Mouse (Mus musculus) G1E (cell line): ENCODE data around the gene Fam196a. TPM values are rescaled to one million over a fixed set of nuclear protein-coding genes. Genes with fewer than 3 reads are reported as not detected.

Experiments used
- ATAC-seq: 2 replicates; pipeline ENCODE4 v1.8.0; 2016; ENCODE audit warnings: mild to moderate bottlenecking; ENCODE audit not compliant: insufficient number of reproducible peaks, poor library complexity, low FRiP score, severe bottlenecking; ENCODE audit errors: extremely low read depth
- DNase-seq: peaks from one replicate; pipeline ENCODE4 v3.0.0; 2012; ENCODE audit warnings: low spot score
- H3K27me3 ChIP-seq: 2 replicates; pipeline ENCODE4 v1.6.1; 2012; ENCODE audit warnings: mild to moderate bottlenecking, low read length, inconsistent platforms; ENCODE audit not compliant: insufficient read depth
- H3K36me3 ChIP-seq: replicated peaks from 2 replicates; pipeline ENCODE3; 2012; ENCODE audit warnings: mild to moderate bottlenecking, inconsistent platforms
- H3K4me1 ChIP-seq: 2 replicates; pipeline ENCODE4 v1.6.1; 2012; ENCODE audit warnings: low read depth, low read length, inconsistent platforms, mixed read lengths; ENCODE audit not compliant: insufficient read depth
- H3K4me3 ChIP-seq: 2 replicates; pipeline ENCODE4 v1.5.1; 2012; ENCODE audit warnings: low read depth, mild to moderate bottlenecking, inconsistent platforms, low read length, moderate library complexity, mixed read lengths
- H3K9me3 ChIP-seq: replicated peaks from 2 replicates; pipeline ENCODE4 v1.6.1; 2012; ENCODE audit warnings: inconsistent platforms
- CTCF ChIP-seq: IDR thresholded peaks from 2 replicates; pipeline ENCODE4 v1.5.1; 2012; ENCODE audit warnings: low read depth, low read length, inconsistent platforms, mixed read lengths
- GATA1 ChIP-seq: IDR thresholded peaks from 2 replicates; pipeline ENCODE4 v1.6.1; 2012; ENCODE audit warnings: borderline replicate concordance, low read length, inconsistent platforms, mixed read lengths
- GATA2 ChIP-seq: IDR thresholded peaks from 2 replicates; pipeline ENCODE4 v1.6.1; 2012; ENCODE audit warnings: low read depth, low read length, inconsistent platforms, borderline replicate concordance
- POLR2AphosphoS5 ChIP-seq: IDR thresholded peaks from 2 replicates; pipeline ENCODE4 v1.6.1; 2012; ENCODE audit warnings: low read depth, low read length, inconsistent platforms; ENCODE audit not compliant: insufficient replicate concordance
- TAL1 ChIP-seq: conservative IDR thresholded peaks from 2 replicates; pipeline ENCODE4 v1.6.1; 2012; ENCODE audit warnings: low read depth, low read length, inconsistent platforms, mixed read lengths
- polyA plus RNA-seq: library from polyadenylated mRNA; stranded (reverse); fragments of >175 nt; gene quantifications from 2 replicates; pipeline ENCODE4 v1.2.3, GENCODE M21; 2012
- total RNA-seq, 2 experiments: library from RNA; stranded (forward) in 1 of 2; stranded (reverse) in 1 of 2; fragments of 200-1000 nt in 1 of 2; fragments of >200 nt in 1 of 2; fragmentation: Nextera tagmentation in 1 of 2; gene quantifications; 2 replicates each; pipeline ENCODE4 v1.2.3; 2014 to 2017

Fam196a gene
- total and polyA plus RNA-seq, 3 experiments, result 0.22 TPM; not detected in 2

DNA sequence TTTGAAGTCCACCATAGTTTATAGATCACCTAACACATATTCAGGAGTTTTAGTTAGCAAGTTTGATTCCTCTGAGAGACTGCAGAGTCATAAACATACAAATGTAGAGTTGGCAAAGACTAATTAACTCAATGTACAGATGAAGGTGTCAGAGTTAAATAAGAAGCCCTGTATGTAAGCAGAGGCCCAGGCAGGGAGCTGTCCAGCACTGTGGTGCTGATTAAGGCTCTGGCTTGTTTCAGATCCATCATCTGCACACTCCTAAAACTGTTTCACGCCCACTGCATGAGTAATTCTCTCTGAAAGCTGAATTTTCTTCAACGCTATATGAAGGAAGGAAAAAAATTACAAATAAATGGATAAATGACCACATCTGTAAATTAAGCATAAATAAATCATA lies 74.1 kb downstream of the Fam196a start:
- H3K27me3 ChIP-seq, result no peaks in the 10 kb centered on the region
- no peak for TF ChIP-seq GATA1
- H3K9me3 ChIP-seq, result peaks cover 55% of the 10 kb centered on the region
- H3K4me3 ChIP-seq, result no peak overlapping the region
- H3K4me1 ChIP-seq, result no peaks in the 10 kb centered on the region
- no peaks in the 10 kb centered on the region for H3K36me3 ChIP-seq
- DNase-seq, result no peak
- no peak for ATAC-seq

GRCm38 (mm10) chr7:134862000-134862399 lies 76.2 kb downstream of the Fam196a start:
- ATAC-seq (no peak), DNase-seq (no peak)
- no peaks in the 10 kb centered on the region for H3K4me1 ChIP-seq
- no peaks in the 10 kb centered on the region for H3K27me3 ChIP-seq
- no peaks in the 10 kb centered on the region for H3K36me3 ChIP-seq
- no peak for TF ChIP-seq GATA1
- no peak for TF ChIP-seq GATA2
- TF ChIP-seq CTCF, result no peak
- no peak overlapping the region for H3K4me3 ChIP-seq
- peaks cover 63% of the 10 kb centered on the region for H3K9me3 ChIP-seq

- H3K27me3 ChIP-seq, result no peaks in the 10 kb centered on the region
- ATAC-seq, result no peak
- no peaks in the 10 kb centered on the region for H3K4me1 ChIP-seq
- no peaks in the 10 kb centered on the region for H3K36me3 ChIP-seq
- H3K4me3 ChIP-seq, result no peak overlapping the region
- TF ChIP-seq CTCF (no peak), TAL1 (no peak), GATA2 (no peak), POLR2AphosphoS5 (no peak), GATA1 (no peak)
- H3K9me3 ChIP-seq, result peaks cover 56% of the 10 kb centered on the region
- no peak for DNase-seq
Observed at GRCm38 (mm10) chr7:134842751-134843150, 95.5 kb downstream of the Fam196a start.

DNA sequence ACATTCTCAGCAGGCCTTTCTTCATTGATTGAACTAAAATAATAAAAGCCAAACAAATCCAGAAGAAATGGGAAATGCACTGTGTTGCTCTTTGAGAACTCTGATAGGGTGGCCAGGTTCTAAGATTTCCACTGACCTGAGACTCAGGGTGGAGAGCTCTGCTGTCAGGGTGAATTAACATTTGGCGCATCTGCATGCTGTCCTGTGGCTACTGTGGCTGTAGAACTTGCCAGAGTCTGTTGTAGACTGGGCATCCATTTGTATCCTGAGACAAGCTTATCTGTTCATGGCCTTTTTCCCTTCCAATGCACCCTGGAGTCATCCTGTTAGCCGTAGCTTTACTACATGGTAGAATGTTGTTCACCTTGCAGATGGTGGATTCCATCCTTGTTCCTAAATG lies 98.2 kb downstream of the Fam196a start:
- H3K36me3 ChIP-seq, result no peaks in the 10 kb centered on the region
- TF ChIP-seq TAL1 (no peak), GATA1 (no peak), GATA2 (no peak), CTCF (no peak), POLR2AphosphoS5 (no peak)
- no peaks in the 10 kb centered on the region for H3K27me3 ChIP-seq
- no peaks in the 10 kb centered on the region for H3K4me1 ChIP-seq
- ATAC-seq (no peak), DNase-seq (no peak)
- H3K9me3 ChIP-seq, result peaks cover 62% of the 10 kb centered on the region
- H3K4me3 ChIP-seq, result no peak overlapping the region
